Comparison of ENCODE assay signal across 14 mouse cellular contexts in the genomic region with DNA sequence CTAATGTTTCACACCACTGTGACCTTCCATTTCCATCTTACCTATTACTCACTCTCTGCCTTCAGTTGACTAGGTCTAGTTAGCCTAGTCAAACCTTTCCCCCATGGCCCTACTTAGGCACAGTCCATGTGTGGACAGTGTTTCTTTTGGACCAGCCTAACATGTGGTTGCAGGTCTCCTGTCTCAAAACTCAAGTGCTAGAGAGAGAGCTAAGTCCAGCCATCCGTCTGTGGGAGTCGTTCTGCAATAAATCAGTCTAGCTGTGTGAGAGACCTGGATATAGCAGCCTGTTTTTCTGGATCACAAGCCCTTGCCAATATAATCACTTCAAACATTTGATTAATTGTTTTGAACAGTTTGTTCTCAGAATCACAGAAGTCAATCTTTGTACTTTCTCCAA.
"Had no signal": no experiment of that assay in that cellular context is flagged by ENCODE, and none has a peak within 500 bp of the region (broad histone marks: within the 10 kb centered on the region; RNA-seq: fewer than 3 reads in every experiment).

No protein-coding gene starts in this region.

- H3K4me3 ChIP-seq: midbrain, embryonic 13.5 days; midbrain, embryonic 15.5 days; neural tube, embryonic 12.5 days; stomach, embryonic 15.5 days had no signal

- H3K4me2 ChIP-seq: lung, embryonic 14.5 days; midbrain, embryonic 11.5 days; midbrain, embryonic 13.5 days; midbrain, embryonic 15.5 days; neural tube, embryonic 12.5 days; stomach, embryonic 15.5 days had no signal

- H3K4me1 ChIP-seq: midbrain, embryonic 13.5 days; midbrain, embryonic 15.5 days; neural tube, embryonic 12.5 days; stomach, embryonic 15.5 days had no signal

- DNase-seq: lung, adult 18-20 months; lung, embryonic 14.5 days; lung, postnatal 10 days; lung, postnatal 4 days; right cerebral cortex, postnatal 14 days; thymus, adult 2 months; thymus, postnatal 25 days; thymus, postnatal 4 days had no signal

- H3K27ac ChIP-seq: midbrain, embryonic 13.5 days; midbrain, embryonic 15.5 days; neural tube, embryonic 12.5 days; stomach, embryonic 15.5 days; stomach, postnatal 0 days had no signal

- H3K9ac ChIP-seq: lung, embryonic 14.5 days; midbrain, embryonic 13.5 days; midbrain, embryonic 15.5 days; neural tube, embryonic 12.5 days; stomach, embryonic 15.5 days had no signal

- H3K36me3 ChIP-seq: midbrain, embryonic 13.5 days; midbrain, embryonic 15.5 days; neural tube, embryonic 12.5 days; stomach, embryonic 15.5 days had no signal

- ATAC-seq: midbrain, embryonic 13.5 days; midbrain, embryonic 15.5 days had no signal

- H3K27me3 ChIP-seq: midbrain, embryonic 13.5 days; midbrain, embryonic 15.5 days; neural tube, embryonic 12.5 days; stomach, embryonic 15.5 days had no signal

- H3K9me3 ChIP-seq: midbrain, embryonic 13.5 days; midbrain, embryonic 15.5 days; neural tube, embryonic 12.5 days; stomach, embryonic 15.5 days had no signal
